Mouse (Mus musculus) embryo, embryonic 11.5 days (tissue): ENCODE results near the gene Ubfd1.

Source experiments
- DNase-seq: peaks from one replicate; pipeline ENCODE4 v3.0.0-alpha.2; 2012; ENCODE audit warnings: low read depth, low spot score

Gene Ubfd1

GRCm38 (mm10) chr7:122087195-122087982, 20.4 kb downstream of the Ubfd1 start:
- no peak for DNase-seq

GRCm38 (mm10) chr7:122094564-122095330, 27.8 kb downstream of the Ubfd1 start:
- DNase-seq, result no peak

GRCm38 (mm10) chr7:122098009-122098408, 31.0 kb downstream of the Ubfd1 start:
- no peak for DNase-seq

GRCm38 (mm10) chr7:122099222-122099621, 32.2 kb downstream of the Ubfd1 start:
- DNase-seq, result peak; percentile 45

GRCm38 (mm10) chr7:122101014-122101746, 34.2 kb downstream of the Ubfd1 start:
- peak; percentile 27 for DNase-seq

GRCm38 (mm10) chr7:122101747-122102244, 34.8 kb downstream of the Ubfd1 start, which contains the start of gene Ndufab1:
Ndufab1 (minus strand) TSS chr7:122101886.
- peak; percentile 86 for DNase-seq

- DNase-seq, result no peak
These were observed 41.2 kb downstream of the Ubfd1 start for GRCm38 (mm10) chr7:122108206-122108605.

GRCm38 (mm10) chr7:122123518-122123917, 56.5 kb downstream of the Ubfd1 start:
- no peak for DNase-seq

- DNase-seq, result no peak
These were observed 58.7 kb downstream of the Ubfd1 start for GRCm38 (mm10) chr7:122125636-122126035.

- DNase-seq, result no peak
These were observed 60.0 kb downstream of the Ubfd1 start for GRCm38 (mm10) chr7:122126946-122127345.
